Mouse (Mus musculus) hindbrain, embryonic 12.5 days (tissue): ENCODE measurements at regions not wholly inside any gene's neighbourhood (a gene's known extent, or its start where the extent isn't known, plus 50 kb on each side); places are given as distances from the start of the nearest gene placed in this dataset.

ENCODE experiments used
- ATAC-seq: fragments of 200-750 bp; cut with Nextera tagmentation; 2 replicates; pipeline ENCODE4 v1.8.0; 2017; ENCODE audit warnings: moderate TSS enrichment; ENCODE audit not compliant: low FRiP score
- H3K27ac ChIP-seq: fragments of 300-500 bp; sonication (generic); 2 replicates; pipeline ENCODE4 v1.5.1; 2016; ENCODE audit warnings: mild to moderate bottlenecking
- H3K27me3 ChIP-seq: fragments of 300-500 bp; sonication (generic); 2 replicates; pipeline ENCODE4 v1.6.1; 2016; ENCODE audit warnings: mild to moderate bottlenecking
- H3K36me3 ChIP-seq: fragments of 300-500 bp; sonication (generic); 2 replicates; pipeline ENCODE4 v1.6.1; 2016; ENCODE audit warnings: mild to moderate bottlenecking
- H3K4me1 ChIP-seq: fragments of 300-500 bp; sonication (generic); 2 replicates; pipeline ENCODE4 v1.6.1; 2016
- H3K4me2 ChIP-seq: fragments of 300-500 bp; sonication (generic); replicated peaks from 2 replicates; pipeline ENCODE4 v1.6.1; 2016; ENCODE audit warnings: mild to moderate bottlenecking
- H3K4me3 ChIP-seq: fragments of 300-500 bp; sonication (generic); 2 replicates; pipeline ENCODE4 v1.5.1; 2016; ENCODE audit warnings: mild to moderate bottlenecking
- H3K9ac ChIP-seq: fragments of 300-500 bp; sonication (generic); 2 replicates; pipeline ENCODE4 v1.6.1; 2016; ENCODE audit warnings: mild to moderate bottlenecking, moderate library complexity
- H3K9me3 ChIP-seq: fragments of 300-500 bp; sonication (generic); replicated peaks from 2 replicates; pipeline ENCODE4 v1.6.1; 2016; ENCODE audit warnings: mild to moderate bottlenecking
- WGBS: fragments of 180-500 bp; shearing (Covaris S2); methylation state at CpG from one replicate; pipeline ENCODE4 v1.1.7; 2016; 5-methylcytosine and 5-hydroxymethylcytosine counted together

GRCm38 (mm10) chr5:136619315-136620231, 52.3 kb upstream of the Cux1 start:
- Histone ChIP-seq H3K9ac (no peak overlapping the region), H3K4me1 (peaks cover 14% of the 10 kb centered on the region), H3K36me3 (no peaks in the 10 kb centered on the region), H3K27me3 (peaks cover 44% of the 10 kb centered on the region), H3K9me3 (no peaks in the 10 kb centered on the region), H3K27ac (no peak overlapping the region), H3K4me2 (peak overlapping the region; percentile 14; the same call in 1 of the 2 replicates), H3K4me3 (no peak overlapping the region)
- no peak for ATAC-seq
- 12% methylated on average over 17 of the region's 17 CpGs for WGBS

DNA sequence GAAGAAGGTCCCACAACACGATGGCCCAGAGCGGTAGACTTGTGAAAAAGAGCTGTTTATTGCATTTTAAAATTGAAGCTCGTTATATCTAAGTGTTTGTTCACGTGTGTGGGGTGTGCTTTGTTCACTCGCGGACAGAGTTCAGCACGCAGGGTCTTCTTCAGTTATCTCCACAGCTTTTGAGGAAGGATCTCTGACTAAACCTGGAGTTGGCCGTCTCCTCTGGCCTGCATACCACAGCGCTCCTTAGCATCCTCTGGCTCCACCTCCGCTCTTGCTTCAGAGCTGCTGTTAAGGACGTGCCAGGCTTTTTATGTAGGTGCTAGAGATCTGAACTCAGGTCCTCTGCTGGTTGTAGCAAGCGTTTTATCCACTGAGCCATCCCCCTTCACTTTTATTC, 52.9 kb upstream of the Cux1 start:
- Histone ChIP-seq H3K4me1 (peaks cover 14% of the 10 kb centered on the region), H3K9ac (no peak overlapping the region), H3K27me3 (peaks cover 47% of the 10 kb centered on the region), H3K4me2 (peak overlapping the region; percentile 14; the same call in 1 of the 2 replicates), H3K27ac (no peak overlapping the region), H3K9me3 (no peaks in the 10 kb centered on the region), H3K4me3 (no peak overlapping the region), H3K36me3 (no peaks in the 10 kb centered on the region)
- ATAC-seq, result no peak
- 35% methylated on average over 12 of the region's 12 CpGs for WGBS

GRCm38 (mm10) chr5:136621336-136622125, 54.2 kb upstream of the Cux1 start:
- Histone ChIP-seq H3K9ac (no peak overlapping the region), H3K4me1 (peaks cover 14% of the 10 kb centered on the region), H3K4me3 (no peak overlapping the region), H3K36me3 (no peaks in the 10 kb centered on the region), H3K27ac (no peak overlapping the region), H3K4me2 (no peak overlapping the region), H3K27me3 (peaks cover 47% of the 10 kb centered on the region), H3K9me3 (no peaks in the 10 kb centered on the region)
- WGBS, result 23% methylated on average over 4 of the region's 4 CpGs
- ATAC-seq, result no peak

- Histone ChIP-seq H3K27ac (no peak overlapping the region), H3K4me2 (no peak overlapping the region), H3K9me3 (no peaks in the 10 kb centered on the region), H3K4me1 (peaks cover 14% of the 10 kb centered on the region), H3K27me3 (peaks cover 47% of the 10 kb centered on the region), H3K4me3 (no peak overlapping the region), H3K9ac (no peak overlapping the region), H3K36me3 (no peaks in the 10 kb centered on the region)
- WGBS, result 22% methylated on average over 2 of the region's 2 CpGs
- no peak for ATAC-seq
These were observed 54.9 kb upstream of the Cux1 start for GRCm38 (mm10) chr5:136622152-136622551.

- H3K4me2 ChIP-seq, result peak overlapping the region; percentile 65
- ATAC-seq, result no peak
- no peaks in the 10 kb centered on the region for H3K36me3 ChIP-seq
- no peaks in the 10 kb centered on the region for H3K9me3 ChIP-seq
- H3K27ac ChIP-seq, result no peak overlapping the region
- peaks cover 46% of the 10 kb centered on the region for H3K27me3 ChIP-seq
- peaks cover 14% of the 10 kb centered on the region for H3K4me1 ChIP-seq
- H3K4me3 ChIP-seq, result peak overlapping the region; percentile 33
- H3K9ac ChIP-seq, result peak overlapping the region; percentile 27
- 3% methylated on average over 43 of the region's 43 CpGs for WGBS
These were observed 55.6 kb upstream of the Cux1 start for GRCm38 (mm10) chr5:136622721-136623542.

DNA sequence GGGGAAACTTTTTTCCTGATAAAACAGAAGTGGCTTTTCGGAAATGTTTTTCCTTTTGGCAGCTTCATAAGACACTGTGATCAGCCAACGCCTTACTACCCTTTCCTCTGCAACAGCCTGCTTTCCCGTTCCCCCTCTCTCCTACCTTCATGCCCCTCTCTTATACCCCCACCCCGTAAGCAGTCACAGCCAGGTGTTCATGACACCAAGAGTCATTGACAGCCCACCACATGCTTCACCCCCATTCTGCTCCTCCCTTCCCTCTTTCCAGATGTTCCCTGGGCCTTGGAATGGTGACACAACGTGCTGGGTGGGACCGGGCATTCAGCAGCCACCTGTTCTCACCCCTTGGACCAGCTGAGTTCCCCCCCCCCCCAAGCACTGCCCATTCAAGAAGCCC, 56.5 kb upstream of the Cux1 start:
- Histone ChIP-seq H3K9ac (no peak overlapping the region), H3K4me1 (peaks cover 14% of the 10 kb centered on the region), H3K4me3 (no peak overlapping the region), H3K27me3 (peaks cover 43% of the 10 kb centered on the region), H3K9me3 (no peaks in the 10 kb centered on the region), H3K36me3 (no peaks in the 10 kb centered on the region), H3K4me2 (no peak overlapping the region), H3K27ac (no peak overlapping the region)
- WGBS, result 64% methylated on average over 6 of the region's 6 CpGs
- ATAC-seq, result no peak

GRCm38 (mm10) chr5:136625176-136625991, 58.1 kb upstream of the Cux1 start:
- Histone ChIP-seq H3K4me2 (no peak overlapping the region), H3K9me3 (no peaks in the 10 kb centered on the region), H3K36me3 (no peaks in the 10 kb centered on the region), H3K27ac (no peak overlapping the region), H3K4me3 (no peak overlapping the region), H3K4me1 (peaks cover 7% of the 10 kb centered on the region), H3K9ac (no peak overlapping the region), H3K27me3 (peaks cover 29% of the 10 kb centered on the region)
- WGBS, result 65% methylated on average over 13 of the region's 13 CpGs
- ATAC-seq, result no peak

- H3K9ac ChIP-seq, result no peak overlapping the region
- H3K27ac ChIP-seq, result no peak overlapping the region
- no peak overlapping the region for H3K4me2 ChIP-seq
- H3K4me1 ChIP-seq, result peaks cover 7% of the 10 kb centered on the region
- ATAC-seq, result no peak
- no peaks in the 10 kb centered on the region for H3K36me3 ChIP-seq
- peaks cover 25% of the 10 kb centered on the region for H3K27me3 ChIP-seq
- 54% methylated on average over 4 of the region's 4 CpGs for WGBS
- no peaks in the 10 kb centered on the region for H3K9me3 ChIP-seq
- no peak overlapping the region for H3K4me3 ChIP-seq
These were observed 59.0 kb upstream of the Cux1 start for GRCm38 (mm10) chr5:136626142-136626771.

GRCm38 (mm10) chr5:136626891-136627290, 59.6 kb upstream of the Cux1 start:
- no peak for ATAC-seq
- H3K36me3 ChIP-seq, result no peaks in the 10 kb centered on the region
- no peak overlapping the region for H3K4me3 ChIP-seq
- no peaks in the 10 kb centered on the region for H3K9me3 ChIP-seq
- peaks cover 7% of the 10 kb centered on the region for H3K4me1 ChIP-seq
- H3K27ac ChIP-seq, result no peak overlapping the region
- 65% methylated on average over 2 of the region's 2 CpGs for WGBS
- peaks cover 19% of the 10 kb centered on the region for H3K27me3 ChIP-seq
- no peak overlapping the region for H3K4me2 ChIP-seq
- no peak overlapping the region for H3K9ac ChIP-seq

DNA sequence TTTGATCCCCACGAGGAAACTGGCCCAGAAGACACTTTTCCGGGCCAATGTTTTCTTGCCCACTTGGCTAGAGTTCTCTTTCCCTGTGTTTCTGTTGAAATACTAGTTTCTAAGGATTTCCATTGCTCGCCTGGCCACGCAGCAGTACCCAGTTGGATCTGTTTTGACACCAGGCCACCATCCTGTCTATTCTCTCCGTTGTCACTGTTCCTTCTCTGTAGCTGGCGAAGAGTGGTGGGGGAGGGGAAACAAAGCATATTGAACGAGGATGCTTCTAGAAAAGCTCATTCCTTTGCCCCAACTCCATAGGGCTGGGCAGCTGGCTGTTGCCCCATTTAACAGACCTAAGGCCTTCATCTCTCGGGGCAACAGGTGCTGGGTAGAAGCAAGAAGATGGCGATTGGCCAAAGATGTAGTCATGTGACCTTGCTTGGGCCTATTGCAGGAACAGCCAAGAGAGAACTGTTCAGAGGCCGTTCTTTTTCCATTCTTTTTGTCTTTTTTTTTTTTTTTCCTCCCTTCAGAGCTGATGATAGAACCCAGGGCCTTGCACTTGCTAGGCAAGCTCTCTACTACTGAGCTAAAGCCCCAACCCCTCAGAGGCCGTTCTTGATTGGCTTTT, 60.5 kb upstream of the Cux1 start:
- no peak for ATAC-seq
- Histone ChIP-seq H3K9ac (no peak overlapping the region), H3K27ac (no peak overlapping the region), H3K9me3 (no peaks in the 10 kb centered on the region), H3K4me3 (no peak overlapping the region), H3K4me1 (peaks cover 5% of the 10 kb centered on the region), H3K27me3 (peaks cover 16% of the 10 kb centered on the region), H3K4me2 (no peak overlapping the region), H3K36me3 (no peaks in the 10 kb centered on the region)
- WGBS, result 75% methylated on average over 11 of the region's 11 CpGs

DNA sequence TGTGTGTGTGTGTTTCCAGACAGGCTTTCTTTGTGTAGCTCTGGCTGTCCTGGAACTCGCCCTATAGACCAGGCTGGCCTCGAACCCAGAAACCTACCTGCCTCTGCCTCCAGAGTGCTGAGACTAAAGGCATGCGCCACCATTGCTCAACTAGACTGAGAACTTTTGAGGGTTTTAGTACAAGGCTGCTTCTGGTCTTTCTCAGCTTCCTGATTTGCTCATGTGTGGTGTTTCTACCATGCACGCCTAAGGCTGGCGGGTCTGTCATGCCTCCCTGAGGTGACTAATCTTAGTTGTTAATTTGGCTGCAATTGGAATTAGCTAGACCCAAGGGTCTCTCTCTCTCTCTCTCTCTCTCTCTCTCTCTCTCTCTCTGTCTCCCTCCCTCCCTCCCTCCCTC, 61.2 kb upstream of the Cux1 start:
- Histone ChIP-seq H3K9ac (no peak overlapping the region), H3K9me3 (no peaks in the 10 kb centered on the region), H3K4me3 (no peak overlapping the region), H3K27ac (no peak overlapping the region), H3K4me1 (no peaks in the 10 kb centered on the region), H3K36me3 (no peaks in the 10 kb centered on the region), H3K4me2 (no peak overlapping the region), H3K27me3 (peaks cover 14% of the 10 kb centered on the region)
- ATAC-seq, result no peak
- WGBS, result 93% methylated on average over 5 of the region's 5 CpGs
